8 mouse cellular contexts compared by ENCODE assay signal in genomic region chr8:72474826-72475546, GRCm38 (mm10). TPM values are rescaled to one million over a fixed set of nuclear protein-coding genes. Genes with fewer than 3 reads are reported as not detected.
DNase-seq lines count a peak whose midpoint lies in the region; ATAC-seq lines count a peak whose summit lies in the region.

Cherp (minus strand) TSS chr8:72475226.

- peak within 1 kb of the TSS; percentile 73 for H3K4me3 ChIP-seq in hindbrain, embryonic 11.5 days (ENCODE audit: low read depth, low read length)

- ATAC-seq in hindbrain, embryonic 11.5 days (ENCODE audit: low FRiP score): peak; percentile 96

- DNase-seq in Muller cell, postnatal 12 days (ENCODE audit: inconsistent ontology term): peak; percentile 99
- DNase-seq in cerebellum, adult 9-11 months: peak; percentile 99
- peak; percentile 96 to 99 for DNase-seq in frontal cortex, adult 2 months (ENCODE audit: extremely low spot score in 1 of 2, low spot score in 1 of 2)
- DNase-seq in hindbrain, embryonic 11.5 days (ENCODE audit: low spot score): peak; percentile 98
- peak; percentile 95 to 97 for DNase-seq in layer of hippocampus, postnatal 10 days (ENCODE audit: low spot score in 2 of 2)
- DNase-seq in lung, postnatal 10 days: peak; percentile 98
- DNase-seq in ovary, postnatal 36 days (ENCODE audit: low spot score): peak; percentile 97
- peak; percentile 95 for DNase-seq in thymus, postnatal 25 days

- peak within 1 kb of the TSS; percentile 72 for H3K9ac ChIP-seq in hindbrain, embryonic 11.5 days (ENCODE audit: low read depth, low read length)

- 0 out of 2 replicates have a peak, but pooled peaks cover 2% of the 10 kb centered on the region for H3K4me1 ChIP-seq in hindbrain, embryonic 11.5 days (replicated peaks; ENCODE audit: control insufficient read depth, insufficient read depth, low read length)

- no peaks in the 10 kb centered on the region for H3K27me3 ChIP-seq in hindbrain, embryonic 11.5 days (ENCODE audit: control insufficient read depth, insufficient read depth, low read length)

- H3K9me3 ChIP-seq in hindbrain, embryonic 11.5 days (ENCODE audit: control insufficient read depth, low read length): no peaks in the 10 kb centered on the region

- peaks cover 10% of the 10 kb centered on the region; the same call in 1 of the 2 replicates for H3K36me3 ChIP-seq in hindbrain, embryonic 11.5 days (ENCODE audit: control insufficient read depth, insufficient read depth, low read length)

- H3K4me2 ChIP-seq in hindbrain, embryonic 11.5 days (replicated peaks; ENCODE audit: low read depth, low read length): peak within 1 kb of the TSS; percentile 87

- peak within 1 kb of the TSS; percentile 81 for H3K27ac ChIP-seq in hindbrain, embryonic 11.5 days (ENCODE audit: low read depth, low read length)

- WGBS in hindbrain, embryonic 11.5 days: under 1% methylated on average over 80 of the region's 80 CpGs

RNA-seq across cellular contexts. Expression of gene Cherp, which starts in this region (rescaled TPM):
- polyA plus RNA-seq in frontal cortex, adult 2 months (2012; rRNA removed): 51.4 and 57.2 TPM in 2 replicates
- 49.8 and 53.0 TPM in 2 replicates for polyA plus RNA-seq in hindbrain, embryonic 11.5 days (2014; fragmentation: Nextera tagmentation; extraction: Ambion mirVana)
- 10 to 100 TPM; 61.5 to 69.8 TPM for total RNA-seq in layer of hippocampus, postnatal 10 days (2021)

Comparison
In these comparisons a context has a peak if more than half of its experiments do, and no peak if none do; other contexts are left out.
1. Peak in every context shown above with its lines: DNase-seq, ATAC-seq, H3K4me3 ChIP-seq and H3K27ac ChIP-seq.